Mouse (Mus musculus) forebrain, embryonic 15.5 days (tissue): ENCODE data around the gene Slc15a5. TPM values are rescaled to one million over a fixed set of nuclear protein-coding genes. Genes with fewer than 3 reads are reported as not detected.
A peak's percentile ranks its signal among the peaks of the same experiment; 100 is the strongest.

Experiments
- ATAC-seq: fragments of 200-750 bp; cut with Nextera tagmentation; replicated peaks from 2 replicates; pipeline ENCODE4 v1.8.0; 2017; ENCODE audit warnings: mild to moderate bottlenecking, moderate TSS enrichment, moderate library complexity
- H3K27ac ChIP-seq: fragments of 300-500 bp; sonication (generic); replicated peaks from 2 replicates; pipeline ENCODE4 v1.5.1; 2015; ENCODE audit warnings: mild to moderate bottlenecking, inconsistent platforms
- H3K27me3 ChIP-seq: fragments of 300-500 bp; sonication (generic); 2 replicates; pipeline ENCODE4 v1.6.1; 2015; ENCODE audit warnings: inconsistent platforms
- H3K36me3 ChIP-seq: fragments of 300-500 bp; sonication (generic); 2 replicates; pipeline ENCODE4 v1.6.1; 2015; ENCODE audit warnings: mild to moderate bottlenecking, inconsistent platforms
- H3K4me1 ChIP-seq: fragments of 300-500 bp; sonication (generic); 2 replicates; pipeline ENCODE4 v1.6.1; 2015; ENCODE audit warnings: inconsistent platforms
- H3K4me2 ChIP-seq: fragments of 300-500 bp; sonication (generic); replicated peaks from 2 replicates; pipeline ENCODE4 v1.6.1; 2015; ENCODE audit warnings: mild to moderate bottlenecking, inconsistent platforms
- H3K4me3 ChIP-seq: fragments of 300-500 bp; sonication (generic); 2 replicates; pipeline ENCODE4 v1.5.1; 2015; ENCODE audit warnings: mild to moderate bottlenecking, inconsistent platforms
- H3K9ac ChIP-seq: fragments of 300-500 bp; sonication (generic); replicated peaks from 2 replicates; pipeline ENCODE4 v1.6.1; 2015; ENCODE audit warnings: mild to moderate bottlenecking, inconsistent platforms
- H3K9me3 ChIP-seq: fragments of 300-500 bp; sonication (generic); 2 replicates; pipeline ENCODE4 v1.6.1; 2016; ENCODE audit warnings: inconsistent platforms
- WGBS: fragments of 180-500 bp; shearing (Covaris S2); methylation state at CpG from one replicate; pipeline ENCODE4 v1.1.7; 2015; ENCODE audit warnings: mixed read lengths; 5-methylcytosine and 5-hydroxymethylcytosine counted together
- polyA plus RNA-seq: library from polyadenylated mRNA; unstranded; fragments of >200 nt; fragmentation: Nextera tagmentation; extraction: Ambion mirVana; gene quantifications from 2 replicates; pipeline ENCODE4 v1.2.1, GENCODE M21; 2015

Slc15a5 gene
- polyA plus RNA-seq, 1 experiment from 2014 or later: not detected

DNA sequence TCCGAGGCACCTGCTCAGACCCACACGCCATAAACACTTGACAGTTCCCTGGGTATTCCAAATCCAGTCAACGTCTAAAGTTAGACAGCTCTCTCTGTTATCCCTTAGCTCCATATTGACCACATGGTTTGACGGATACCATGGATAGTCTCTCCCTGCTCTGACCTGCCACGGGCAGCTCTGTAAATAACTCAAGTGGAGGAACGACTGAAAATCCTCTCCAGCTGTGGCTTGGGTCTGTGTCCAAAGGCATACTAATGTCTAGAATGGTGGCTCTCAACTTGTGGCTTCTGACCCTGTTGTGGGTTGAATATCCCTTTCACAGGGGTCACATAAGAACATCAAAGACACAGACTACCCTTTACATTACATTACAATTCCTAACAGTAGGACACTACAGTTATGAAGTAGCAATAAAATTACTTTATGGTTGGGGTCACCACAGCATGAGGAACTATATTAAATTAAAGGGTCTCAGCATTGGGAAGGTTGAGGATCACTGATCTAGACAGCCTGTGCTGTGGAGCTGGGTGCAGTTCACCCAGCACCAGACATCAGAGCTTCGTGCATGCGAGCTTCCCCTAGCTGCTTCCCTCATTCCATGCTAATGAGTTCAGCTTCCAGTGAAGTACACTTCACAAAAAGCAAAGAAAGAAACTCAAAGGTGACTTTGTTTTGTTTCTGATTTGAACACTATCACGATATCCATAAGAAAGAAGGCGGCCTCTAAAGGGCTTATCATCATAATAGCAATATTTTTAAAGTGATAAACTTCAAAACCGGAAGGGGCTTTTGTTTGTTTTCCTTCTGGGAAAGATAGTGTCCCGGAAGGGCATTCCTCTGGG, 139.1 kb downstream of the Slc15a5 start:
- Histone ChIP-seq H3K4me1 (peaks cover 5% of the 10 kb centered on the region), H3K4me2 (no peak overlapping the region), H3K36me3 (no peaks in the 10 kb centered on the region), H3K9me3 (no peaks in the 10 kb centered on the region), H3K27ac (no peak overlapping the region), H3K27me3 (no peaks in the 10 kb centered on the region), H3K9ac (no peak overlapping the region), H3K4me3 (no peak overlapping the region)
- no peak for ATAC-seq
- 79% methylated on average over 12 of the region's 12 CpGs for WGBS

DNA sequence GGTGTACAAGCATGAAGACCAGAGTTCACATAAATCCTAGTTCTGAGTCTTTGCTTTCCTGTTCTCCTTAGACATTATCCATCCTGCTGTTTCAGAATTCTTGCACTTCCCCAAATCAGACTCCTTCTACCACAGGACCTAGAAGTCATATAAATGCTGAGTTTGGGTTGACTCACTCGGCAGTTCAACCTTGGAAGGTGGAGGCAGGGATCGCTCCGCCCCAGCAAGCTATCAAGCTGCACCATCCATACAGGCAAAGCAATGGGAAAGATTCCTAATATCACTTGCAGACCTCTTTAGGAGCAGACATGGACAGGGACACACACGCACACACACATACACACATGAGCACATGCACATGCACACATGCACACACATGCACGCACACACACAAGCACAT, 142.2 kb downstream of the Slc15a5 start:
- Histone ChIP-seq H3K36me3 (no peaks in the 10 kb centered on the region), H3K27ac (no peak overlapping the region), H3K27me3 (no peaks in the 10 kb centered on the region), H3K4me2 (no peak overlapping the region), H3K4me1 (peaks cover 13% of the 10 kb centered on the region), H3K9ac (no peak overlapping the region), H3K9me3 (no peaks in the 10 kb centered on the region), H3K4me3 (no peak overlapping the region)
- no peak for ATAC-seq
- 98% methylated on average over 5 of the region's 5 CpGs for WGBS

- Histone ChIP-seq H3K36me3 (no peaks in the 10 kb centered on the region), H3K27ac (peak overlapping the region; percentile 27; the same call in 1 of the 2 replicates), H3K4me3 (no peak overlapping the region), H3K9me3 (no peaks in the 10 kb centered on the region), H3K4me1 (peaks cover 13% of the 10 kb centered on the region), H3K9ac (no peak overlapping the region), H3K4me2 (no peak overlapping the region), H3K27me3 (no peaks in the 10 kb centered on the region)
- 68% methylated on average over 1 of the region's 1 CpGs for WGBS
- ATAC-seq: no peak
Measured at GRCm38 (mm10) chr6:137936268-137936667, 143.4 kb downstream of the Slc15a5 start.

GRCm38 (mm10) chr6:137935857-137936256, 143.9 kb downstream of the Slc15a5 start:
- Histone ChIP-seq H3K4me1 (peaks cover 13% of the 10 kb centered on the region), H3K9ac (no peak overlapping the region), H3K27ac (peak overlapping the region; percentile 27), H3K4me2 (no peak overlapping the region), H3K27me3 (no peaks in the 10 kb centered on the region), H3K4me3 (no peak overlapping the region), H3K9me3 (no peaks in the 10 kb centered on the region), H3K36me3 (no peaks in the 10 kb centered on the region)
- 73% methylated on average over 7 of the region's 7 CpGs for WGBS
- no peak for ATAC-seq

- peak overlapping the region; percentile 27 for H3K27ac ChIP-seq
- no peak overlapping the region for H3K4me3 ChIP-seq
- WGBS: 34% methylated on average over 8 of the region's 8 CpGs
- H3K4me1 ChIP-seq: peaks cover 13% of the 10 kb centered on the region
- no peaks in the 10 kb centered on the region for H3K36me3 ChIP-seq
- no peaks in the 10 kb centered on the region for H3K9me3 ChIP-seq
- H3K9ac ChIP-seq: no peak overlapping the region
- H3K4me2 ChIP-seq: no peak overlapping the region
- H3K27me3 ChIP-seq: no peaks in the 10 kb centered on the region
- ATAC-seq: no peak
Measured at GRCm38 (mm10) chr6:137935341-137935740, 144.4 kb downstream of the Slc15a5 start.

DNA sequence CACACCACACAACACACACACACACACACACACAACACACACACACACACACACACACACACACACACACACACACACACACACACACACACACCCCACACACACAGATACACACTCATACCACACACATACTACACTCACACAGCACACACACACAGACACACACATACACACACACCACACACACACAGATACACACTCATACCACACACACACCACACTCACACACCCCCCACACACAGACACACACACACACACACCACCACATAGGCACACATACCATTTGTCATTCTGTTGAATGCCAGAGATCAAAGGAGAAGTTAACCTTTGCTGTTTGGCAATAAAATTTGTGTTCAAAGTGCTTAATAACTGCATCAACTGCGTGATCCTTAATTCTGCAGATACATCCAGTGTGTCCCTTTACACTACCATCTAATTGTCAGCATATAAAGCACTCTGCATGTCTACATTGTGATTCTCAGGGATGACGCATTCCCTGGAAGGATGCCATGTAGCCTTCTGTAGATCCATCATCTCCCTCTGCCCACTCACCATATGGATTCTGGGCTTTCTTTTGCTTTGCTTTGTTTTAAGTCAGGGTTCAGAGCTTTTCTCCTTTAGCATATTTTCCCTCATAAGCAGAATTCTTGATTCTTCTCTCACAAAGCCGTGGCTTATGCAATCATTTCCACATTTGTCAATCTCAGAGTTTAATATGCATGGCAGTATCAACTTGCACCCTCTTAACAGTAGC, 145.0 kb downstream of the Slc15a5 start:
- Histone ChIP-seq H3K36me3 (no peaks in the 10 kb centered on the region), H3K27ac (peak overlapping the region; percentile 27), H3K27me3 (no peaks in the 10 kb centered on the region), H3K9me3 (no peaks in the 10 kb centered on the region), H3K9ac (no peak overlapping the region), H3K4me1 (peaks cover 13% of the 10 kb centered on the region), H3K4me2 (no peak overlapping the region), H3K4me3 (no peak overlapping the region)
- WGBS: 38% methylated on average over 3 of the region's 3 CpGs
- ATAC-seq: peak; percentile 86

Other genes with a start within 250 kb of the Slc15a5 start
- gene Mgst1, start 60.4 kb upstream of the Slc15a5 start, polyA plus RNA-seq: 23.3 and 32.9 TPM in 2 replicates